Mouse (Mus musculus) G1E-ER4 (cell line): ENCODE measurements around the gene Tia1. TPM values are rescaled to one million over a fixed set of nuclear protein-coding genes. Genes with fewer than 3 reads are reported as not detected.

Experiments used
- GATA1 ChIP-seq: IDR thresholded peaks from one replicate; pipeline ENCODE4 v1.8.0; 2012; ENCODE audit warnings: low read length, inconsistent platforms
- polyA plus RNA-seq: library from polyadenylated mRNA; stranded (reverse); fragments of >175 nt; gene quantifications from 2 replicates; pipeline ENCODE4 v1.2.3, GENCODE M21; 2012

The Tia1 gene
- polyA plus RNA-seq, 1 experiment: 51.3 TPM

DNA sequence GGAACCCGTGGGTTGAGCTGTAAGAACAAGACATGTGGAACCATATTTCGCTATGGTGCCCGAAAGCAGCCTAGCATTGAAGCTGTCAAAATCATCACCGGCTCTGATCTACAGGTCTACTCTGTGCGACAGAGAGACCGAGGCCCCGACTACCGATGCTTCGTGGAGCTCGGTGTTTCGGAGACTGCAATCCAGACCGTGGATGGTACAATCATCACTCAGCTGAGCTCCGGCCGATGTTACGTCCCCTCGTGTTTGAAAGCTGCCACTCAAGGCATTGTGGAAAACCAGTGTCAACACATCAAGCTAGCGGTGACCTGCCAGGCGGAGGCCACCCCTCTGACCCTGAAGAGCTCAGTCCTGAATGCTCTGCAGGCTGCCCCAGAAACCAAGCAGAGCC is 41.5 kb downstream of the Tia1 start:
- TF ChIP-seq GATA1: no peak

DNA sequence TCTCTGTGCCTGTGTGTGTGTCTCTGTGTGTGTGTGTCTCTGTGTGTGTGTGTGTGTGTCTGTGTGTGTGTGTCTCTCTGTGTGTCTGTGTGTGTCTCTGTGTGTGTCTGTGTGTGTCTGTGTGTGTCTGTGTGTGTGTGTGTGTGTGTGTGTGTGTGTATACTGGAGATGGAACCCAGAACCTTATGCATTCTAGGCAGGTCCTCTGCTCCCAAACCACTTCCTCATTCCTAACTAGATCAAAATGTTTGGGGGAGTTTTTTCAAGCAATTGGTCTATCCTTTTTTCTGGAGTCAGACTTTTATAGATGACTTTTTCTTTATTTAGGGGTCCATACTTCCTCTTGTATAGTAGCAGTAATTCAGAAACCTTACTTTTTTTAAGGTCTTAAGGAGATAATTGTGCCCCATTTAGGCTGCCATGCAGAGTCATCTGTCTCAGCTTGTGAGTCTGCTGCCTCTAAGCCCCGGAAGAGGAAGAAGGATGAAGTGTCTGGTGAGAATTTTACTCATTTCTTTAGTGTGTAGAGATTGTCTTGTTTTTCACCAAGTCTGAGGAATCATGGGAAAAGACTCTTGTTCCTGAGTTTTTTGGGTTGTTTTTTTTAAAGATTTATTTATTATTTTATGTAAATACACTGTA is 43.0 kb downstream of the Tia1 start:
- no peak for TF ChIP-seq GATA1

DNA sequence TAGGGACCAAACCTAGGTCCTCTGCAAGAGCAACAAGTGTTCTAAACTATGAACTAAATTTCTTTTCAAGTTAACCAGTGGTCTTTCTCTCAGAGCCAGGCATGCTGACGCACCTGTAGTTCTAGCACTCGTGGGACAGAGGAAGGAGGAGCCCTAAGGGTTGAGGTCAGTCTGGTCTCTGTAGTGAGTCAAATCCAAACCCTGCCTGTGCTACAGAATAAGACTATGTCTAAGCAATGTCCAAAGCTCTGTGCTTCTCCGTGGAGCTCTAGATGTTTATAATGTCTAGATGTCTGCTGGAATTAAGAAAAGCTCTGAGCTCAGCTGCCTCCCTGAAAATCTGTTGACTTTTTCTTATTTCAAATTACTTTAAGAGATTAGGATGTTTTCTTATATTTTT is 52.7 kb downstream of the Tia1 start:
- TF ChIP-seq GATA1: no peak

DNA sequence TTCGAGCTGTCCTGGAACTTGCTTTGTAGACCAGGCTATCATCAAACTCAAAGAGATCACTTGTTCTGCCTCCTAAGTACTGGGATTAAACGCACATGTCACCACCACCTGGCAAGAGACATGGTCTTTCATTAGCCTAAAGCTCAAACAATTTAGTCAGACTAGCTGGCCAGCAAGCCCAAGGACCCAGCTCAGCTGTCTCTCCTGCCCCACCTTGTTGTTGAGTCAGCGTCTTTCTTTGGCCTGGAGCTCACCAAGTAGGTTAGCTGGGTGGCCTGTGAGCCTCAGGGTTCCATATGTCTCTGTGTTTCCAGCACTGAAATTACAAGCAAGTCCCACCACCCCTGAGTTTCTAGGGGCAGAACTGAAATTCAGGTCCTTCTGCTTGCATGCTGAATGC is 59.1 kb downstream of the Tia1 start:
- no peak for TF ChIP-seq GATA1

DNA sequence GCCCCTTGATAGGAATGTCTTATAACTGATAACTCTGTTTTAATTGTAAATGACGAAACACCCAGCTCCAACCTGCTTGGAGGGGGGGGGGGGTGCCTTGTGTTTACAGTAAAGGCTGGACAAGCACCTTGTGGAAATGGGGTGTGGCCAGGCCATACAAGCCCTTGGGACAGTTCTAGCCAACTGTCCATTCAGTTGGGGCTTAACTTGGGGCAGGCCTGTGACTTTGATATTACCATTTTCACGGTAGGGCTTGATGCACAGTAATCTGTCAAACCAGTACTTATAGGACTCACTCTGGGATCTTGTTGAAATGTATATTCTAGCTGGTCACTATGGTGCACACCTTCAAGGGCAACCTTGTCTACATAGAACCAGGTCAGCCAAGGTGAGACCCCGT is 67.3 kb downstream of the Tia1 start:
- TF ChIP-seq GATA1: no peak

DNA sequence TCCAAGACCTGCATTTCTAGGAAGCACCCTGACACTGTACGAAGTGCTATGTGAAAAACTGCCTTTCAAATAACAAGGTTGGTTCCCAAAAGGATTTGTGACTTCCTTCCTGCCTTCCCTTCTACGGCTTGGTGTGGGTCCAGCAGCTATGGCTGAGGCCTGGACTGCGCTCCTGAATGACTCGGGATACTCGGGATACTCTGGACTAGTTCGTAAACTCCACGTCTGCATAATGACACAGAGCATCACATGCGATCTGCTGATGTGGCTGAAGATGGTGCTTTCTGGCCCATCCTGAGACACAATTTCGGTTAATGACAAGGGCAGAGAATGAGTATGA is 67.7 kb downstream of the Tia1 start:
- TF ChIP-seq GATA1: no peak

DNA sequence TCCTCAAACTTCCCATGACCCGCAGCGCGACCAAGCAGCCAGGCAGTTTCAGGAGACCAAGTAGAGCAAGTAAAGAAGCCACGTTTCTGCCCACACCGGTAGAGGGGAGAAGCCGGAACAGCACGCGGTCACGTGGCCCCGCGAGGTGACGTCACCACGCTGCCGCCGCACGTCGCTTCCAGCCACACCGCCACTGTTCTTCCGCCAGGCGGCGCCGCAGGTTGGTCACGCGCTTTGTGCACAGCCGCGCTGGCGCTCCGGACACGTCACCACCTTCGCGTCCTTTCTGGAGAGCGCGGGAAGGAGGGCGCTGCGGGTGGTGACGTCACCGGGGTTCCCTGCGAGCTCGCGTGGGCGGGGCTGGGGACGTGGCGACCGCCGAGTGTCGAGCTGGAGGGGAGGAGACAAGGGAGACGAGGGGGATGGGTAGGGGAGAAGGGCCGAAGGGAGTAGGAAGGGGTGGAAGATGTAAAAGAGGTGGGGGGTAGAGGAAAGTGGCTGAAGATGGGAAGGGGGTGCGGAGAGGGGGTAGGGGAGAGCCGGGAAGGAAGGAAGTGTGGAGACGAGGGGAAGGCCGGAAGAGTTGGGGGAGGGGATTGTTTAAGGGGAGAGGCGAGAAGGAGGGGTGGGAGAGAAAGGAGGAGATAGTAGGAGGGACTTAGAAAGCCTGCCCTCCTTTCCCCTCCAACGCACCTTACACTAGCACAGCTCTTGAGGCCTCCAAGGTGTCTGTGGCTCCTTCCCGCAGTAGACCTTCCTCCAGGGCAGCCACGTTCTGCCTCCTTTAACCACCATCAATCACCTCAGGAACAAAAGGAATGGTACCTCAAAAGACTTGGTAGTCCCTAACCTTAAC is 68.3 kb downstream of the Tia1 start:
- TF ChIP-seq GATA1: no peak

DNA sequence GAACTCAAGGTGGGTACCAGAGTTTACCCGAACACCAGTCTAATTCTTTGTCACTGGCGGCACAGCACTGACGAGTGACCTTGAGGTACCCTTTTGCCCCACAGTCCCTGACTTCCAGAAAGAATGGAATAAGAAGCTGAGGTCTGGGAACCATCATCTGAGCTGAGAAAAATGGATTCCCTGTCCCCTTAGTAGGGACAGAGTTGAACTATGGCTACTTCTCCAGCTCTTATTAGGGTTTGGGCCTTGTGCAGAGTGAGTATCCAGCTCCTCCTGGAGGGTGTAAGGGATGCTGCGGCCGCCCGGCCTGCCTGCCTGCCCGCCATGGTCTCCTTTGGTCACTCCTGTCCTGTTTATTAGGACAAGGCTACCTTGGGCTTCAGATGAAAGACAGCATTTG is 69.1 kb downstream of the Tia1 start:
- TF ChIP-seq GATA1: no peak

DNA sequence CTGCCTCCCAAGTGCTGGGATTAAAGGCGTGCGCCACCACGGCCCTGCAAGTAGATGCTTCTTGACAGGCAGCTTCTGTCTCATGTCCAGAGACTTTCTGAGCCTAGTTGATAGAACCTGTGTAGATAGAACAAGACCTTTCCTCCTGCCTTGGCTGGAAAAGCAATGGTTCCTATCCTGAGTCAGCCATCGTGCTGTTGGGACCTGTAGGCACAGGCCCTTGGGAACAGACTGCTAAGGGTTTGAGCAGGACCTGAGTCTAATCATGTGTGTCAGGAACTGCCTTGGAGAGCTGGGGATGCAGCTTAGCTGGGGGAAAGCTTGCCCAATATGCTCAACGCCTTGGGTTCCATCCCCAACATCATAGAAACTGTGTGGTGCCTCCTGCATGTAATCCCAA is 70.1 kb downstream of the Tia1 start:
- TF ChIP-seq GATA1: no peak

DNA sequence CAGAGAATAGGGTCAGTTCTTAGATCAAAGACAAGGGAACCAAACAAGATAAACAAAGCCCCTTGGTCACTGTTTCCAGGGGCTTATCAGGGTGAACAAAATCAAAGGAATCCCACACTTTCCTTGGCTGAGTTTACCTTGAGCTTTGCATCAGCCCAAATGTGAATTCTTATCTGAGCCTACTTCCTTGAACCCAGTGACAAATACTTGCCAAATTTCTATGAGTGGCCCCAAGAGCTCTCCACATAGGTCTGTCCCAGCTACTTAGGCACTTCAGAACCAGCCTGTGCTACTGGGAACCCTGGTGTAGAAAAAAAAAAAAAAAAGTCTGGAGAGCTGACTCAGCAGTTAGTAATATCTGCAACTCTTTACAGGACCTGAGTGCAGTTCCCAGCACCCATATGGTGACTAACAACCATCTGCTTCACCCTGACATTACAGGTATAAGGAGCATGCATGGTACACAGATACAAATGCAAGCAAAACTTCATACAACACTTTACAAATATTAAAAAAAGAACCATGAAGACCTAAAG is 70.7 kb downstream of the Tia1 start:
- no peak for TF ChIP-seq GATA1

DNA sequence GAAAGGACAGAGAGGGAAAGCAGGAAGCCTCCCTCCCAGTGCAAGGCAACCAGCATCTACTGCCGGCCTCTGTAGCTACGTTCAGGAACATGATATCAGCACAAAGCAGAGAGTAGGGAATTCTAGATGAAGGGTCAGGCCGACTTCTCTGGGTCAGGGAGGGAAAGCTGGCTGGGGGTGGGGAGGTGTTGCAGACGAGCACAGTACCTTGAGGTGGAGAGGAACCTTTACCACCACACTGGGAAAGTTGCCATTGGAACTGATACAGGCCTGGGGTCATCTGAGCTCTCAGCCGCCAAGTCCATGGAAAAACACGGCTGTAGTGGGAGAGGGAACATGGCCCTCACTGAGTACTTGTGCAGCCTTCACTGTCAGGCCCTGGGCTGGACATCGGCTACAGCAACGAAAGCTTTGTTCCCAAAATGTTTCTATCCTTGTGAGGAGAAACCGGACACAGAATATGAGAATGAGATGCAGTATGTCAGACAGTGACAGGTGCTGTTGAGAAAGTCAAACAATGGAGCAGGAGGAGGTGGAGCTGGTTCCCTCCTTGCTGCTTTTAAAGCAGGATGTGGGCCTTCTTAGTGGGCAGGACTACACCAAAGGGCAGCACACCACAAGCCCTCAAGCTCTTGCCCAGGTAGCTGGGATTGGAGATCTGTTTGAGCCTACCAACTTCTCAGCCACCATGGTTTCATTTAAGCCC is 71.6 kb downstream of the Tia1 start:
- no peak for TF ChIP-seq GATA1

DNA sequence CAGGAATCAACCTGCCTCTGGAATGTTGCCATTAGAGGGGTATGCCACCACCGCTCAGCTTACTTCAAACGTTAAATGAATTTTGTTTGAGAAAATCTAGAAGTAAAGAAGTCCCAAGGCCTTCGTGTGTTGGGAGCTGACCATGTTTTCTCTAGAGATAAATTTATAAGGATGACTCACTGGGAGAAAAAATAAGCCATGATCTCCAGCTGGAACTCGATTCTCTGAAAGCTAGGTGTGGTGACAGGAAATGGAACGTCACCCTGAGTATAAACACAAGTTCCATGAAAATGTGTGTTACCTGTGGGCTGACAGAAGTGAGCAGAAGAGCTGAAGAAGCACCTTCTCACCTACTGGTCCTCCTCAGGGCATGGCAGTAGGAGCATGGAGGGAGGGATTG is 72.9 kb downstream of the Tia1 start:
- TF ChIP-seq GATA1: no peak

DNA sequence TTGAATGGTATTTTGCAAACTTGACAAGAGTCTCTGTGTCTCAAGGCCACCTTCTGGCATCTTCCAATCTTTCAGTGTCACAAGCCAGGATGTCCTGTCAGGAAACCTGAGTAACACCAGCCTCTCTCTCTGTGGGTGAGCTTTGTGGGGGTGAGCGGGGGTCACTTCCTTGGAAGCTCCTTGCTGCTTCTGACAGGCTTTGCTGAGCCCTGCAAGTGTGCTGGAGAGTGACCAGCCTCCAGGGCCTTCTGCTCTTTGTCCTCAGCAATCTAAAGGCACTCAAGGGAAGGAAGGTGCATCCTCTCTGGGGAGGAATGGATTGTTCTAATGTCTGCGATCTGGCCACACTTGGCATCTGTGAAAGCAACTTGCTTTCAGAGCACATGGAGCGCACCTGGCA is 75.3 kb downstream of the Tia1 start:
- no peak for TF ChIP-seq GATA1

DNA sequence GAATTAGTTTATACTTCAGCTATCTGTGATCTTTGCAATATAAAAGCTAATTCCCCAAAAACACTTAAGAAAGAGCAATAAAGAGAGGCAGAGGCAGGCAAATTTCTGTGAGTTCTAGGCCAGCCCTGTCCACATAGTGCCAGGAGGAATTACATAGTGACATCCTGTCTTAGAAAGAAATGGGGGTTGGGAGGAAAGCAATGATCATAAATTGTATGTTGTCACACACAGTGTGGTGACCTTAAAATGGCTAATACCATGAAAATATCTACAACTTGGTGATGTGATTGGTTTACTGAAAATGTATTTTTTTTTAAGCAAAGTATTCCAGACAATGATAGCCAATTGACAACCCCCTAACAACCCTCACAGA is 75.8 kb downstream of the Tia1 start:
- no peak for TF ChIP-seq GATA1

DNA sequence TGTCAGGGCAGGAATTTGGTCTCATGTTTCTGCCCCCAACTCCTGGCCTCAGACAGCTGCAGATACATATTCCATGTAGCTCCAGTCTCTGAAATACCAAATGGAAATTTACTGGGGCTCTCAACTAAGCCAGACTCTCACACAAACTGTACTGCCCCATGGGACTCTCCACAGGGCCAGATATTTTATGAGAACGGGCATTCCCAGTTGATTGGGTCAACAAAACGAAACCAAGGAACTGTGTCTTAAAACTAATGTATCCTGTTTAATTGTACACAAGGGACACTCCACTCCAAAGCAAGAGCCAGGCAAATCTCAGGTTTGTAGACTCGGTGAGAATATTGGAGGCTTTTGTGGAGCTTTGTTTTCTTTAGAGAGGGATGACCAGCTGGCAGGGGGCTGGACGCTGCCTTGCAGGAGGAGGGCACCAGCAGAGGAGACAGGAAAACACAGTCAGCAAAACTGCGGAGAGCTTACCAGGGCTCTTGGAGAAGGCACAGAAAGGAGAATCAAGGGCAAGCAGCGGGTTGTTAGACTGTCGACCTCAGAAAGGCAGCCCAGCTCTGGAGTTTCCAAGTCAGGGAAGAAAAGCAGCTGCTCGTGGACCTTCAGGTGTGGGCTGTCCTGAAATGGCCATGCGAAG is 76.3 kb downstream of the Tia1 start:
- no peak for TF ChIP-seq GATA1

DNA sequence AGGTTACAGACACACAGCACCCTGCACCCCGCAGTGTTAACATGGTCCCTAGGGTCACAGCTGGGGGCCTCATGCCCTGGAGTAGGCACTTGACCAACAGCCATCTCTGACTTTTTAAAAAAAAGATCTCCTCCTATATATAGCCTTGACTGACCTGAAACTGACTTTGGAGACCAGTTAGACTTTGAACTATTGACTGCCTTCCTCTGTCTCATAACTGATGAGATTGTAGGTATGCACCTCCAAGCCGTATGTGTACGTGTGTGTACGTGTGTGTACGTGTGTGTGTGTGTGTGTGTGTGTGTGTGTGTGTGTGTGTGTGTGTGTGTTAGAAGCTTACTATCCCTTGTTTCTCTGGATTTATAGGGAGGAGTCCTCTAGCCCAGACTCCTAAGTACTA is 77.9 kb downstream of the Tia1 start:
- TF ChIP-seq GATA1: no peak

Other genes starting within 250 kb of the Tia1 start
- gene Tgfa, start 209.0 kb upstream of the Tia1 start, polyA plus RNA-seq: 37.4 and 56.3 TPM in 2 replicates
- gene Fam136a, start 38.6 kb upstream of the Tia1 start, polyA plus RNA-seq: 40.8 and 47.3 TPM in 2 replicates
- gene Snrpg, start 32.9 kb upstream of the Tia1 start, polyA plus RNA-seq: 13.3 and 23.1 TPM in 2 replicates
- gene Pcyox1, start 7.1 kb upstream of the Tia1 start, polyA plus RNA-seq: 27.9 and 49.3 TPM in 2 replicates
- 1.7 TPM in 1 of 2 replicates, not detected in the other for gene Gm44790, start 22.4 kb downstream of the Tia1 start, polyA plus RNA-seq
- 4.4 and 5.3 TPM in 2 replicates for gene C87436, start 34.2 kb downstream of the Tia1 start, polyA plus RNA-seq
- gene Pcbp1, start 122.1 kb downstream of the Tia1 start, polyA plus RNA-seq: 1,294 and 1,658 TPM in 2 replicates
- not detected in 2 replicates for gene Asprv1, start 223.9 kb downstream of the Tia1 start, polyA plus RNA-seq